Mouse (Mus musculus): ENCODE data around the gene Lgr6.
A peak's percentile ranks its signal among the peaks of the same experiment; 100 is the strongest.

The Lgr6 gene

DNA sequence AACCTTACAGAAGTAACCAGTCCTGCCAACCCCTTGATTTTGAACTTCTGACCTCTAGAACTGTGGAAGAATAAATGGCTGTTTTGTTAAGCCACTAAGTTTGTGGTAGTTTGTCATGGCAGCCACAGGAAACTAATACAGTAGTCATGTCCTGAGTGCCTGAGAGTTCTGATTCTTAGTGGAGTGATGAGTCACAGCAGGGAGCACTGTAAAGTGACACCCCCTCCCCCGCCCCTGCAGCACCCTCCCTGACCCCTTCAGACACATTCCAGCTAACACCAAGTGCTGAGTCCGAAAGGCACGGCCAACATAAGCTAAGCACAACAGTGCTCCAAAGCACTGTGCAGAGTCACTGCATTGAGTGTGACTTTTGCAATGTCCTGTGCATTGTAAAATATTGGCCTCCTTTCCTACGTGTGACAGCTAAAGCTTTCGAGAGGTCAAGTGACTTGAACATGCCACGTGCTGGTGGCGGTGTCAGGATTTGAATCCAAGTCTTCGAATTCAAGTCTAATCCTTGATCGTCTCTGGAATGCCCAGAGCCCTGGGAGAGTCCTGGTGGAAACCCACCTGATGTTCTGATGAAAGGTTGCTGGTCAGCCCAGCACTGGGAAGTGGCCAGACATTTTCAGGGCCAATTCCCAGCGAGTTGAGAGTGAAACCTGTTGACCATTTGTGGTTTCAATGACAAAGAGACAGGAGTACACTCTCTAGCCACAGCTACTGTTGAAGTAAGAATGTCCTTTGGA is 88.0 kb downstream of the Lgr6 start:
- no peak for DNase-seq (ENCODE audit: low spot score in 2 of 2)

DNA sequence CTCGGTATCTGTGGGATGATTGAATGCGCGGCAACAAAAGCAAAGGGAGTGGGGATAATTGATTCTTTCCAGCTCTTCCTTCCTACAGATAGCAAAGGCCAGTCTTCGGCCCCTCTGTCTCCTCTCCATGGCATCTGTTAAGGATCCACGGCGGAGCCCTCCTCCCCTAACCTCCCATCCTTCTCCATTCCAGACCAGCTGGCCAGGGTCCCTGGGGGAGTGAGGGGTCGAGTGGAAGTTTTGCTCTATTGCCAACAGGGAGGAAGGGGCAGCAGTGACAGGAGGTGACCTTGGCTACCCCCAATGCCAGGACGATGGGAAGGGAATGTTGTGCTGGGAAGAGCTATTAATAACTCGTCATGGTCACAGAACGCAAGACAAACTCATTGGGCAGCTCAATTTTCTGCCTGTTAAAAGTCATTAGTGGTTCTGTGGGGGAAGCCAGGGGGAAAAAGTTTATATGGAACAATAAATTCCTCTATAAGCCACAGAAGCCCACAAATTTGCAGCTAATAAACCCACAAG is 90.1 kb downstream of the Lgr6 start:
- DNase-seq (ENCODE audit: low spot score in 2 of 2), result no peak

DNA sequence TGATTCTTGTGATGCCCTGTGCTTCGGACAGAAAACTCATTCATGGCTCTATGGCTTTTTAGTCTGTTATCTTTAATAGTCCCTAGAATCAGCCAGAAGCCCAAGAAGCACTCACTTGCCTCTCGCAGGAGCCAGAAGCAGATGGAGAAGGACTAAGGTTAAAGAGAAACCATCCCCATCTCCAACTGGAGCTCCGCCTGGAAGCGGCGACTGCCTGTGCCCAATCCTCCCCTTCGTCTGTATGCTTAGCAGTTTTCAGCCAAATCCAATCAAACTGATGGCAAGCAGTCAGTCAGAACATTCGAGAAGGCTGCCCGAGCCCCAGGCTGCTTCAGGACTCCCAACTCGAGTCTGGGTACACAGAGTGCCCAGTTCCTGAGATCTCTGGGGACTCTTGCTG is 92.6 kb downstream of the Lgr6 start:
- no peak for DNase-seq (ENCODE audit: low spot score in 2 of 2)

DNA sequence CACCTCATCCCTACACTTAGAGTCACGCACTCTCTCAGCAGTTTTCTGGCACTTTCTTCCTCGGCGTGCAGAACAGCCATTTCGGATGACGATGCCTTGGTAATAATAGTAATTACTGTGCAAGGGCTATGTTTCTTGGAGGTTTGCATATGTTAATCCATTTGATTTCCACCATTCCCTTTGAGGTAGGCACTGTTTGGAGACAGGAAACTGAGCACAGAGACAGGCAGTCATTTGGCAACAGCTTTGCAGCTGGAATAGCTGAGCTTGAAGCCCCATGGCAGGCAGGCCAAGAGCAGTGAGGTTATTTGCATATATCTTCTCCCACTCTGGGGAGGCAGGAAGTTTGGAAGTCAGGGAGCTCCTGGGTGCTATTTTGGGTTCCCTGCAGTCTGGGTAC is 93.2 kb downstream of the Lgr6 start:
- no peak for DNase-seq (ENCODE audit: low spot score in 2 of 2)

DNA sequence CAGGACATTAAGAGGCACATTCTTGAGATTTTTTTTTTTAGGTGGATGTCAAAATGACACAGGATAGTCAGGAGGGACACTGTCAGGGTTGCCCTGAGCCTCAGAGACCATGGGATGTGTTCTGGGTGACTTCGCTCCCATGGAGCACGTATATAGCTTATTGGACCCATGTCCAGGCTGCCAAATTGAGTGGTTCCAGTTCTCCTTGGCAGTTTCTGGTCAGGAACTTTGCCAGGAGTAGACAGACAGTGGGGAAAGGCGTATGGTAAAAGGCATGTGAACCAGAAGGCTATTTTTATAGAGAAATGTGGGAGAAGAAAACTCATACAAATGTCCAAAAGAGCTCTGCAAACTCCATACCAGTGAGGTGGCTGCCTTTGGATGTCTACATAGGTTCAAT is 95.2 kb downstream of the Lgr6 start:
- no peak for DNase-seq (ENCODE audit: low spot score in 2 of 2)

DNA sequence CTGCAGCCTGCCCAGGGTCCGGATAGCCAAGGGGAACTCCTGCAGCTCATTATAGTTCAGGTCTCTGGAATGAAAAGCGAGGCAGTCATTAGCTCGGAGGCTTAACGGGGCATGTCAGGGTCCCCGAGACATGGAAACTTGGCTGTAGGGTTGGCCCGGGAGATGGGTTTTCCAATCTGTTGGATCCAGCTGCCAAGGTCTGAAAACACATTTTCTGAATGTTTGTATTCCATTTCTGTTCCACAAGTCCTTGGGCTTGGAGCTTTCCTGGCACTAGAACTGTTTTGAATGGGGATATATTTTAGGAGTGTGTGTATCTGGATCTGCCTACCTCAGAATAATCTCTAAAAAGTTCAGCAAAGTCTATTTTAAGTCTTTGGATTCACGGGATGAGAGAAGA is 99.4 kb downstream of the Lgr6 start:
- no peak for DNase-seq (ENCODE audit: low spot score in 2 of 2)

DNA sequence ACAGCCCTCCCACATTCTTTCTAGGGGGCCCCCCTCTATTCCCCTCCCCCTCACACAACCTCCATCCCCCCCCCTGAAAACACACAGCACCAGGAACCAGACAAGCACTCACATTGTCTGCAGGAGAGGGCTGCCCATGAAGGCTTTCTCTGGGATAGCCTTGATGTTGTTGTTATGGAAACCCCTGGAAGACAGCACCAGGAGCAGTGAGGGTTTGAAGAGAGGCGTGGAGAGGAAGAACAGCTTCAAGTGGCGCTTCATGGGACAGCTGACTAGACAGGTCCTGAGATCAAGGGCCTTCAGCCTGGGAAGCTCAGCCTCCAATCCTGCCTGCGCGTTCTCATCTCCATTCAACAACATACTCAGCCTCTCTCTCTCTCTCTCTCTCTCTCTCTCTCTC is 101.7 kb downstream of the Lgr6 start:
- no peak for DNase-seq (ENCODE audit: low spot score in 2 of 2)

DNA sequence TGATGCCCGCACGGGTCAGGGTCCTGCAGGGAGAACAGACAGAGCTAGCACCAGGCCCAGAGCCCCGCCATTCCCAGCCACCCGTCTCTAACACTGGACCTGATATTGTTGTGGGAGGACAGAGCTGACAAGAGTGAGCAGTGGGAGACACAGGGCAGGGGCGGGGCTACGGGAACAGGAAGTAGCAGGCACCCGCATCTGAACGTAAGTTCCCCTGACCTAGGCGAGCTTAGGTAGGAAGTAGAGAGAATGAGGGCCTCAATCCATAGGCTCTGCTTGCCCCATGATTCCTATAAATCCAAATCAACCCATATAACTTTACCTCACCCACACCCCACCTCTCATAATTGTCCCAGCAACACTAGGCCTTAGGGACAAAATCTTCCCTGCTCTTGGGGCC is 104.5 kb downstream of the Lgr6 start:
- no peak for DNase-seq (ENCODE audit: low spot score in 2 of 2)

DNA sequence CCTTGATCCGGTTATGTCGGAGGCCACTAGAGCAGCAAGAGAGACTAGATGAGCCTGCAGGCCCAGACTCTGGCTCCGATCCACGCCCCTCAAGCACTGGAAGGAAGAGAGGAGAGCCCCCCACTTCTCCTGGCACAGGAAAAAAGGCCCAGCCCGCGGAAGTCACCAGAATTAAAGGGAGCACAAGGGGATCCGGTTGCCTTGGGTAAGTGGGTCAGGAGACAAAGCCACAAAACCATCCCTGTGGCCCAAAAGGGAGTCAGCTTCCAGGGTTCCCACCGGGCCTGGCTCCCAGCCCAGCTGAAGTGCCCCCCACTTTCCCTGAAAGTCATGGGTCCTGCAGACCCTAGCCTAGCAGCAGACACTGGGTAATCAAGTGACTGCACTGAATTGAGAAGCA is 106.8 kb downstream of the Lgr6 start:
- DNase-seq (ENCODE audit: low spot score in 2 of 2), result no peak

DNA sequence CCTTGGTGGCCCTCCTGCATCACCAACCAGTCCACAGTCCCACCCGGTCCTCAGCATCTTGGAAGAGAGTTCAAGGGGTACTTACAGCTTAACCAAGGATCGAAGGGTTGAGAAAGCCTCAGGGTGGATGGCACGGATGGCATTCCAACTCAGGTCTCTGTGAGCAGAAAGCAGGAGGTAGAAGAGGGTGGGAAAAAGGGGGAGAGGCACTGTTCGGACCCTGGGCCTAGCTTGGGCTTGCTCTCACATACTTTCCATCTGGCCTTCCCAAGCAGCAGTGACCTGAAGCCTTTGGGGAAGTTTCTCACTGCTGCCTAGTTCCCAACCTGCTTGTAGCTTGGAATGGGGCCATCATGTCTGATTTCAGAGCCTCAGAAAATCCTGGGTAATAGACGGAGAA is 107.5 kb downstream of the Lgr6 start:
- no peak for DNase-seq (ENCODE audit: low spot score in 2 of 2)

DNA sequence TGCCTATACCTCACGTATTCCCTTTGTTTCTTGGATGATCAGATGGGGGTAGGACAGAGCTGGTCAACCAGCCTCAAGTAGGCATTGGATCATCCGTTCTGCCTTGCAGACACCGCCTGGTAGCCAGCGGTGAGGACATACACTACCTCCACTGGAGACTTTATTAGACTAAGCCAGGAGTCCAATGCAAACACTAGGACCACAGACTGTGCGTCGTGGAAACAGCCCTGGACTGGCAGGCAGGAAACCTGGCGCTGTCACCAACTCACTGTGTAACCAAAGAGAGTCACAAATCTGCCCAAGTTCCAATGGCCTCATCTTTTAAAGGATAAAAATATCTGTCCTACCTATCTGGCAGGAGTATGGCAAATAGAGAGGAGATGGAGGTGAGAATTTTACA is 108.6 kb downstream of the Lgr6 start:
- DNase-seq (ENCODE audit: low spot score in 2 of 2), result no peak

DNA sequence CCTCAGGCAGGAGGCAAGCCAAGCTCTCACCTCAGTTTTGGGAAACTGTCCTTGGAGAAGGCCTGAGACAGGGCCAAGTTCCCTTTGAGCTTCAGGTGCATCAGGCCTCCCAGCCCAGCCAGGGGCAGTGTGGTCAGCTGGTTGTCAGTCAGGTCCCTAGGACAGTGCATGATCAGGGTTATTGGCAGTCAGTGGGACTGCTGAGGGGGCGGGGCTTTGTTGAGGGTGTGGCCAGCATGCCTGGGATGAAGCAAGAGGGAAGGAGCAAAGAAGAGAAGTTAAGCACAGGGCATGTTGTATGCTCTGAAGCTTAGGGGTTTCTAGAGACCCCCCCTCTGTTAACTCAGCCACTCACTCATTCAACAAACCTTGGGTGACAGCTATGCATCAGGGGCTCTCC is 109.1 kb downstream of the Lgr6 start:
- DNase-seq (ENCODE audit: low spot score in 2 of 2), result no peak

DNA sequence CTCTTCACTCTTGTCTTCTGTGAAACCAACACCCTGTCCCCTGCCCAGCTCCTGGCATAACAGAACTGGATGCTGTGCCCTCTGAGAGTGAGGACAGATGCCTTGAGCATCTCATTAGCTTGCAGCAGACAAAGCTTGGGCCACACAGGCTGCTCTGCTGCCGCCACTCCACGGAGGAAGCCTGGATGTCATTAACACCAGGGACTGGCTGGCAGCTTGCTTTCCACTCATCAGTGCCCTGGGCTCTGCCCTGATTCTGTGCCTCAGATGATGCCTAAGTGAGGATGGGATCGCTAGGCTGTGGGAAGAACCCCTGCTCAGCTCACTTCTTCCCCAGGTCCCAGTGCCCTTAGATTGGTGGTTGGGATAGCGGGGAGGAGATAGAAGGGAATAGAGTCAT is 109.6 kb downstream of the Lgr6 start:
- no peak for DNase-seq (ENCODE audit: low spot score in 2 of 2)

DNA sequence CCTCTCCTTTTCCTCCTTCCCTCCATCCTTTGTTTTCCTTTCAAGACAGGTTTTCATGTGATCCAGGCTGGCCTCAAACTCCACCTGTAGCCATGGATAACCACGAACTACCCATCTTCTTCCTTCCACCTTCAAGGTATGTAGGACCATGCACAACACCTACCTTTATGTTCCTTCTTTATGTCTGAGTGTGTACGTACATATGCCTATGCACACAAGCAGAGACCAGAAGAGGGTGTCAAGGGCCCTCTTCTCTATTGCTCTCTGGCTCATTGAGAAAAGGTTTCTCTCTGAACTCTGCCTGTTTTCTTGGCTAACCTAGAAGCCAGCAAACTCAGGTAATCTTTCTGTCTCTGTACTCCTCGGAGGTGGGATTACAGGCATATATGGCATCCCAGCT is 110.3 kb downstream of the Lgr6 start:
- DNase-seq (ENCODE audit: low spot score in 2 of 2), result no peak

DNA sequence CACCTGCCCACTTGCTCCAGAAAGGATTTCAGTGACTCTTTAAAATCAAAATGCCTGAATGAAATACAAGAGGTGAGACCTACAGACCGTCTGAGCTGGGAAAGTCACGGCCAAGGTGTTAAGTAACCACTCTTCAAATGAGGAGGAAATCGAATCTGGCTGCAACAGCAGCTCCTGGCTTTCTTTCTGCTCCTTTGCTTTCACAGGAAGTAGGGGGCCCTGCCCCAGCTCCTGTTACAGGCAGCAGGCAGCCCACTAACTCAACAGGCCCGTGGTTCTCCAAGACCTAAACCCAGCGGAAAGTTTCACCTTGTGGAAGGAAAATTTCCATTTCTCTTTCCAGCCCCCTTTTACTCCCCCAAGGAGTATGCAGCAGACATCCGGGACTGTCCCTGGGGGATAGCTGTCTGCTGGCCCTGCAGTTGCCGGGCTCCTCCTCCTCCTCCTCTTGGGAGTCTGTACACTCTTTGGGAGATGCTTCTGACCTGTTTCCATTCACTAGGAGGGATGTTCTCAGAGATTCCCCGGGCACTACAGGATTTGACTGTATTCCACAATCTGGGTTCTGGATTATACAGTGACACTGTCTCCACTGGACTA is 112.9 kb downstream of the Lgr6 start:
- DNase-seq (ENCODE audit: low spot score in 2 of 2), result no peak

DNA sequence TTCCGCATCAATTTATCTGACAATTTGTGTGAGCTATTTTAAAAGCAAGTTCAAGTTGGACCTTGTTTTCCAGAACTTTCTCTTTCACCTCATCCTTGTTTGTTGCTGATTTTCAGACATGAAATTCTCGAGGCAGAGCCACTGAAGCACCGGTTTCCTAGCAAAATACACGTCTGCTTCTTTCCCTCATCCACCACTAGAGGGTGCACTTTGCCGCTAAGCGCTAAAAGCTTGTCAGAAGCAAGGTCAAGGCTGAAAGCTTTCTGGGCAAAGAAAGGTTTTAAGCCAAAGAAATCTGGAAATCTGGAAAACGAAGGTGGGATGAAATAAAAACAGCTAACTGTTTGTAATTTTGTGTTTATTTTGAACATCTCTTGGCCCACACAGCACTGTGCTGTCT is 115.7 kb downstream of the Lgr6 start:
- peak; percentile 70 to 85 for DNase-seq (ENCODE audit: low spot score in 2 of 2)

DNA sequence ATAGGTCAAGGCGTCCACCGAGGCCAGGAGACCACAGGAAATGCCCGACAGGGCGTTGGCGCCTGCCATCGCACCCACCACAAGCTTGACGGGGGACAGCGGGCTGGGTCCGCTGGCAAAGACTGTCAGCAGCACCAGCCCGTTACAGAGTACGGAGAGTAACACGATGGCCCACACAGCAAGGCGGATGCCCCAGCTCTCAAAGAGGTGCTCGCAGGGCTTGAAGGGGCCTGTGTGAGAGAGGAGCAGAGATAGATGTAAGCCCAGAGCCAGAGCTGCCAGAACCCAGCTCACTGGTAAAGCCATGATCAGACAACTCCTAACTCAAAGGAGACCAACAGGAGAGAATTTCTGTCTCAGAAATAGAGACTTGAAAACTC is 117.1 kb downstream of the Lgr6 start:
- no peak for DNase-seq (ENCODE audit: low spot score in 2 of 2)

DNA sequence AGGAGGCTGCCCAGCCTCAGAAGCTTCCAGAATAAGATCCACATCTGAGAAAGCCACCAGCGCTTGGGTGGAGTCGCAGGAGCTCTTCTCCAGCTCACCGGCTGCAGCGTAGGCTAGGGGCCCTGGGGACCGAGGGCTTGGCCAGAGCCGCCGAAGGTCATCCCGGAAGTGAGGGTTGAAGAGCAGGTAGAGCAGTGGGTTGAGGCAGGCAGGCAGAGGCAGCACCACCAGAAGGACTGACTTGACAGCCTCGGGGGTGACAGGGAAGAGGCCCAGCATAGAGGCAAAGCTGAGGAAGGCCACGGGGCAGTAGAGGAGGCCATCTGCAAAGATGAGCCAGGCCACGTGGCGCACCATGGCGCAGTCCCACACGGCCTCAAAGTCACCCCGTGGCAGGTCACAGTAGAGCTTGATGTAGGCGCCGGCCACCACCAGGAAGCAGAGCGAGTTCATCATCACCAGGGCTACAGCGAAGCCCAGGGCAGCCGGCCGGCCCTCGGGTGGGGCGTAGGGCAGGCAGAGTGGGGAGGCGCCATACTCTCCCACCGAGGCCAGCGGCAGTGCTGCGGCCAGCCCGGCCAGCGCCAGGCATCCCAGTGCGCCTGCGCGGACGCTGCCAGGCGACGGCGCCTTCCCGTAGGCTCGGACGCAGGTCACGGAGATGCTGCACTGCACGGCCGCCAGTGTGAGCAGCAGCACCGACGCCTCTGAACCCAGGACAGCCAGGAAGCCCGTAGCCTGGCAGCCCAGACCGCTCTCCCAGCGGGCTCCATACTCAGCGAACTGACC is 117.7 kb downstream of the Lgr6 start:
- DNase-seq (ENCODE audit: low spot score in 2 of 2), result no peak

DNA sequence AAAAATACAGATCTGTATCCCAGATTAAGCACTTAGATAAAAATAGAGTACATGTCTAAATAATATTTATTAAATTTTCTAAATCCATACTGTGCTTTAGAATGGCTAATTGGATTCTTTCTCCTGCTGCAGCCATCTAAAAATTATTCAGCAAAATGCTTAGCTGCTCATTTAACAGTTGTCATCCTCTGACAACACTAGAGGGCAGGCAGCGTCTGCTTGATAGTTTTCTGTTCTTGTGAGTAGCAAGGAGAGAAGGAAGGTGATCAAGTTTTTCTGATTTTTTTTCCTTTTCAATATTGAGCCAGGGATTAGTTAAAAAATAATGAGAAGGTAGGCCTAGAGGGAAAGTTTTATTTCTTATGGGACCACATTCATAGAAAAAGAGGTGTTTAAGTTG is 132.2 kb downstream of the Lgr6 start:
- DNase-seq (ENCODE audit: low spot score in 2 of 2), result no peak

DNA sequence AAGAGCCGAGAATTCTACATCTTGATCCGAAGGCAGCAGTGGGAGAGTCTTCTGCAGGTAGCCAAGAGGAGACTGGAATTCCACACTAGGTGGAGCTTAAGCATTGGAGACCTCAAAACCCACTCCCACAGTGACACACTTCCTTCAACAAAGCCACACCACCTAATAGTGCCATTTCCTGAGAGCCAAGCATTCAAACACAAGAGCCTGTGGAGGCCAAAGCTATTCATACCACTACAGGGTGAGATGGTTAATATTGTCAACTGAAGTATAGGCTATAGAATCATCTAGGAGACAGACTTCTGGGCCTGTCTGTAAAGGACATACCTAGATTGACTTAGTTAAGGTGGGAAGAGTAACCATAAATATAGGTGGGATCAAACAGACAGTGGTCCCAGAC is 139.6 kb downstream of the Lgr6 start:
- DNase-seq (ENCODE audit: low spot score in 2 of 2), result no peak

DNA sequence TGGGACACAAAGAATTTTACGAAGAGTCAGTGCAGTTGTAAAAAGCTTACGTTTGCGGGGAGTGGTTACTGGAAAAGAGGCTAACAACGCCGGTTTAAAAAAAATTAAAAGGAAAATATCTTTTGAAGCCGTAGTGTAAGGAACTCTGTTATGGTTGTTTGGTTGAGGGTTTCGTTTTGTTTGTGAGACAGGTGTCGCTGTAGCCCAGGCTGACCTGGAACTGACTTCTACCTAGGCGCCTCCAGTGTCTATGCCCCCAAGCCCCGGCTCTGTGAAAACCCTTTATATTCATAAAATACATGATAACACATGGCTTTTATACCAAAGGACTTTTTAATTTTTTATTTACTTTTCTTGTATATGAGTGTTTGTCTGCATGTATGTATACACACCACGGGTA is 142.3 kb downstream of the Lgr6 start:
- peak; percentile 31 to 65 for DNase-seq (ENCODE audit: low spot score in 2 of 2)

DNA sequence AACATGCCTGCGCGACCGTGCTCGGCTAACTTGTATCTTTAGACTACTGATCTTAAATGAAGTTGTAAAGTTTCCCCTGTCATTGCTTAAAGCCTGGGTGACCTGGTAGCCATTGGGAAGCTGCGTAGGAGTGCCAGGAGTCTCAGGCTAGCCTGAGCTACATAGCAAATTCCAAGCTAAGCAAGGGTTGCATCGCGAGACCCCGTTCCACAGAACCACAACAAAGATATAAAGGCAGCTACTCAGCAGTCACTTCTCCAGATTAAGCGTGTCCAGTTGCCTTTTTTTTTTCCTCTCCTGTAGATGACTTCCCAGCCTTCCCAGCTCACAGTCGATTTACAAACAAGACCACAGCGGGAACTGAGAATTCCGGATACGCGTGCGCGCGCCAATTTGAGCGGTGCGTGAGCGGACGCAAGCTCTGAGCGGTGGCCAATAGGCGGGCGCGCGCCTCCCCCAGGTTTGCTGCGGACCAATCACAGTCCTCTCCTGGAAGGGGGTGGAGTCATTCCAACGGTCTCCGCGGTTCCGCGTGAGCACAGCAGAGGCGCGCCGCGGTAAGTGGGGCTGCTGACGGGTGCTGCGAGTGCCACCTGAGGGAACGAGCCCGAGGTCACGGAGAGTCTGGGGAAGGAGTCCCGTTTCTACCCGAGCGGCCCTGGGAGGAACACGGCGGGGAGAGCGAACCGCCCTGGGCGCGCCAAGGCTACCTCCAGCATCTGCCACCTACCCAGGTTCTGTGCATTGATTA is 142.8 kb downstream of the Lgr6 start, which contains the start of gene Ube2t:
TSS of gene Ube2t (plus strand) at position 513 of the 751 bp plus-strand sequence.
- DNase-seq (ENCODE audit: low spot score in 2 of 2), result peak; percentile 96 to 97
